Mouse (Mus musculus): ENCODE data around the gene Wfdc2.
"Not testable (repeated sequence)": the region's sequence is repeated elsewhere in the genome, so short reads cannot be mapped to it uniquely, and the experiment has no call there.

DNA sequence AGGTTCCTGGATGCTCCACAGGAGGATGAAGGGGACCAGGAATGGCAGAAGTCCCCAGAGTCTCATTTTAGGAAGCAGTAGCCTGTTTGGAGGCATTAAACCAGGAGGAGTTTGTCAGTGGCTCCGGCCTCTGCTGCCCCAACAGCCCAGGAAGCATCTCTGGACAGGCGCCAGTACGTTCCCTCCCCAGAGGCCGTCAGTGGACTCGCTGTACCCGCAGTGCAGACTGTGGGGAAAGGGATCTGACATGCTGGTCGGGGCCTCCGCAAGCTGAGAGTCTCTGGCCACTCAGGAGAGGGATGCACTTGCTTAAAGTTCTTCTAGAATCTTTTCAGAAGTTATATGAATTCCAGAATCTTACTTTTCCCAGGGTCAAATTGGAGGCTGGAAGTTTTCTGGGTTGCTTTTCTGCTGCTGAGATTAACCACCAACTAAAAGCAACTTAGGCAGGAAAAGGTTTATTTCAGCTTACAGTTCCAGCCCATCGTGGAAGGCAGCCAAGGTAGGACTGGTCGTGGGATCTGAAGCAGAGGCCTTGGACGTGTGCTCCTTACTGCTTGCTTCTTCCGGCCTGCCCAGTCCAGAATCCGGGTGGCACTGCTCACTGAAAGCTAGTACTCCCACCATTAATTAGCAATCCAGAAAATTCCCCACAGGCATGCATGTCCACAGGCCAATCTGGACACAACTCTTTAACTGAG is 23.0 kb downstream of the Wfdc2 start, which contains the start of gene Wfdc6a:
- not testable (repeated sequence) for TF ChIP-seq MAX (IDR thresholded peaks at IDR 0.05; ENCODE audit: low read length); CTCF (conservative IDR thresholded peaks at IDR 0.05 in 1 of 2, IDR thresholded peaks at IDR 0.05 in 1 of 2; ENCODE audit: low read depth in 2 of 2, low read length in 2 of 2); ZC3H11A (IDR thresholded peaks at IDR 0.05; ENCODE audit: low read depth, low read length); ZNF384 (IDR thresholded peaks at IDR 0.05; ENCODE audit: low read depth, low read length); ETS1 (conservative IDR thresholded peaks at IDR 0.05; ENCODE audit: low read depth, low read length); POLR2A (IDR thresholded peaks at IDR 0.05; ENCODE audit: low read depth, low read length); HCFC1 (IDR thresholded peaks at IDR 0.05; ENCODE audit: low read depth, low read length); NRF1 (IDR thresholded peaks at IDR 0.05; ENCODE audit: low read depth, low read length); TCF12 (IDR thresholded peaks at IDR 0.05; ENCODE audit: low read depth, low read length); EP300 (IDR thresholded peaks at IDR 0.05; ENCODE audit: low read length); E2F4 (IDR thresholded peaks at IDR 0.05; ENCODE audit: insufficient replicate concordance, low read depth, low read length); USF1 (IDR thresholded peaks at IDR 0.05; ENCODE audit: low read depth, low read length)

Measured in CH12.LX (cell line).